Mouse (Mus musculus) spleen, embryonic (tissue): Measurements from ENCODE around the gene Porcn.

Experiments used
- CTCF ChIA-PET: fragments of 350-600 bp; sonication (Branson Sonifier 250); formaldehyde crosslinking; loops from one replicate; lab custom pipeline; 2022; lab: Charles Lee

Porcn gene

GRCm38 (mm10) chrX:8206015-8206693 lies at the start of gene Porcn:
Gene Porcn, minus strand, starts transcription at chrX:8206525.
- CTCF ChIA-PET, result no interaction called here

GRCm38 (mm10) chrX:8255807-8256206 lies 49.5 kb upstream of the Porcn start:
- CTCF ChIA-PET, result interaction anchor here (0.6 kb wide), 1 partner anchor 98 kb away, joined by 3 read pairs; no protein-coding TSS in a partner anchor

- CTCF ChIA-PET, result no interaction called here
Measured at GRCm38 (mm10) chrX:8253711-8254110, 47.4 kb upstream of the Porcn start.

GRCm38 (mm10) chrX:8252334-8253285 lies 46.3 kb upstream of the Porcn start, which contains the start of gene Ftsj1:
Gene Ftsj1, minus strand, starts transcription at chrX:8252406.
- CTCF ChIA-PET, result no interaction called here

- CTCF ChIA-PET, result no interaction called here
Measured at GRCm38 (mm10) chrX:8251789-8252333, 45.5 kb upstream of the Porcn start.

GRCm38 (mm10) chrX:8248542-8249120 lies 42.3 kb upstream of the Porcn start:
- CTCF ChIA-PET, result no interaction called here

- CTCF ChIA-PET, result no interaction called here
Measured at GRCm38 (mm10) chrX:8247680-8248079, 41.4 kb upstream of the Porcn start.

- CTCF ChIA-PET, result no interaction called here
Measured at GRCm38 (mm10) chrX:8238804-8239395, 32.6 kb upstream of the Porcn start.

GRCm38 (mm10) chrX:8236704-8237103 lies 30.4 kb upstream of the Porcn start:
- CTCF ChIA-PET, result no interaction called here

- CTCF ChIA-PET, result no interaction called here
Measured at GRCm38 (mm10) chrX:8233602-8234001, 27.3 kb upstream of the Porcn start.

- CTCF ChIA-PET, result no interaction called here
Measured at GRCm38 (mm10) chrX:8230272-8230671, 23.9 kb upstream of the Porcn start.

- CTCF ChIA-PET, result no interaction called here
Measured at GRCm38 (mm10) chrX:8223473-8223872, 17.1 kb upstream of the Porcn start.

- CTCF ChIA-PET, result no interaction called here
Measured at GRCm38 (mm10) chrX:8222678-8223421, 16.5 kb upstream of the Porcn start.

GRCm38 (mm10) chrX:8222296-8222677 lies 16.0 kb upstream of the Porcn start:
- CTCF ChIA-PET, result no interaction called here

GRCm38 (mm10) chrX:8219651-8220050 lies 13.3 kb upstream of the Porcn start:
- CTCF ChIA-PET, result no interaction called here

- CTCF ChIA-PET, result no interaction called here
Measured at GRCm38 (mm10) chrX:8218114-8218513, 11.8 kb upstream of the Porcn start.

- CTCF ChIA-PET, result no interaction called here
Measured at GRCm38 (mm10) chrX:8217383-8217782, 11.1 kb upstream of the Porcn start.

GRCm38 (mm10) chrX:8211490-8212207 lies 5.3 kb upstream of the Porcn start:
- CTCF ChIA-PET, result no interaction called here

GRCm38 (mm10) chrX:8209720-8210119 lies 3.4 kb upstream of the Porcn start:
- CTCF ChIA-PET, result no interaction called here

GRCm38 (mm10) chrX:8207224-8207623 lies 899 bp upstream of the Porcn start:
- CTCF ChIA-PET, result no interaction called here
